9 mouse cellular contexts compared by ENCODE assay signal in genomic region chr4:119903806-119904205, GRCm38 (mm10).
DNase-seq lines count a peak whose midpoint lies in the region; ATAC-seq and TF ChIP-seq lines count a peak whose summit lies in the region.
"Had no signal": no experiment of that assay in that cellular context is flagged by ENCODE, and none has a peak within 500 bp of the region (broad histone marks: within the 10 kb centered on the region; RNA-seq: fewer than 3 reads in every experiment).

No protein-coding gene starts in this region.

- H3K4me3 ChIP-seq in lung, postnatal 0 days (ENCODE audit: low read depth, low read length), result no peak overlapping the region
- no peak overlapping the region for H3K4me3 ChIP-seq in lung, adult 2 months (replicated peaks; ENCODE audit: extremely low read depth, low read depth, low read length)
- H3K4me3 ChIP-seq: midbrain, embryonic 12.5 days had no signal

- DNase-seq in cerebellum, adult 11-12 months, result peak; percentile 15
- DNase-seq in cerebellum, postnatal 14 days, result no peak
- peak; percentile 57 for DNase-seq in lung, postnatal 0 days (ENCODE audit: low spot score)
- DNase-seq in lung, adult 2 months, result no peak
- DNase-seq in c-Kit-positive CD71-positive TER-119-negative erythroid progenitor cells, embryonic 14.5 days (ENCODE audit: low read depth), result peak; percentile 15
- DNase-seq in gastrocnemius, postnatal 36 days, result no peak
- no peak for DNase-seq in layer of hippocampus, postnatal 14 days (ENCODE audit: low spot score in 2 of 2)

- no peak overlapping the region for H3K4me2 ChIP-seq in lung, postnatal 0 days (replicated peaks; ENCODE audit: low read depth, low read length)
- H3K4me2 ChIP-seq: midbrain, embryonic 12.5 days had no signal

- H3K27me3 ChIP-seq in lung, postnatal 0 days (replicated peaks; ENCODE audit: insufficient read depth, low read length), result no peaks in the 10 kb centered on the region

- intact Hi-C loops in gastrocnemius, postnatal 36 days (cut with DNase I), result no loop called here

- no peak for TF ChIP-seq POLR2A in lung, adult 2 months (IDR thresholded peaks at IDR 0.05; ENCODE audit: borderline replicate concordance, extremely low read depth, low read depth, low read length)

- H3K9me3 ChIP-seq in lung, postnatal 0 days (ENCODE audit: low read length), result no peaks in the 10 kb centered on the region
- H3K9me3 ChIP-seq: midbrain, embryonic 12.5 days had no signal

- TF ChIP-seq CTCF in lung, postnatal 0 days (IDR thresholded peaks at IDR 0.05), result no peak
- no peak for TF ChIP-seq CTCF in lung, adult 2 months (IDR thresholded peaks at IDR 0.05; ENCODE audit: insufficient read depth, low read length)

- H3K9ac ChIP-seq in lung, postnatal 0 days (replicated peaks; ENCODE audit: low read depth), result no peak overlapping the region
- H3K9ac ChIP-seq: midbrain, embryonic 12.5 days had no signal

- ATAC-seq in lung, postnatal 0 days, result no peak
- ATAC-seq in megakaryocyte progenitor cell, adult 5-6 weeks (replicated peaks; ENCODE audit: poor library complexity), result peak; percentile 48; the same call in 1 of the 2 replicates

- TF ChIP-seq EP300 in lung, postnatal 0 days (IDR thresholded peaks at IDR 0.05), result no peak

- WGBS in lung, postnatal 0 days, result 40% methylated on average over 1 of the region's 1 CpGs
- WGBS in lung, adult 2 months, result 42% methylated on average over 1 of the region's 1 CpGs

- H3K36me3 ChIP-seq in lung, postnatal 0 days (ENCODE audit: insufficient read depth, low read length), result no peaks in the 10 kb centered on the region
- H3K36me3 ChIP-seq: midbrain, embryonic 12.5 days had no signal

- no peak overlapping the region for H3K27ac ChIP-seq in lung, postnatal 0 days (ENCODE audit: low read length)
- H3K27ac ChIP-seq: midbrain, embryonic 12.5 days had no signal

- H3K4me1 ChIP-seq in lung, postnatal 0 days (ENCODE audit: insufficient read depth, low read depth, low read length), result no peaks in the 10 kb centered on the region
- no peaks in the 10 kb centered on the region; the same call in 1 of the 2 replicates for H3K4me1 ChIP-seq in lung, adult 2 months (ENCODE audit: control insufficient read depth, insufficient read depth, low read length)

Comparison
In these comparisons a context has a peak if more than half of its experiments do, and no peak if none do; other contexts are left out.
1. DNase-seq: peak in cerebellum, adult 11-12 months (single experiment), lung, postnatal 0 days (single experiment) and c-Kit-positive CD71-positive TER-119-negative erythroid progenitor cells, embryonic 14.5 days (single experiment); none in cerebellum, postnatal 14 days (0 of 2), lung, adult 2 months (single experiment), gastrocnemius, postnatal 36 days (0 of 2) and layer of hippocampus, postnatal 14 days (0 of 2).